Mouse (Mus musculus) central nervous system, embryonic 14 days (tissue): ENCODE data around the gene Pi4k2b. TPM values are rescaled to one million over a fixed set of nuclear protein-coding genes. Genes with fewer than 3 reads are reported as not detected.

ENCODE experiments used
- polyA plus RNA-seq: library from polyadenylated mRNA; depleted of rRNA; stranded (reverse); fragments of >200 nt; gene quantifications from 2 replicates; pipeline ENCODE4 v1.2.3, GENCODE M21; 2012; rRNA removed

Gene Pi4k2b
- polyA plus RNA-seq, result 10.7 and 11.9 TPM in 2 replicates

DNA sequence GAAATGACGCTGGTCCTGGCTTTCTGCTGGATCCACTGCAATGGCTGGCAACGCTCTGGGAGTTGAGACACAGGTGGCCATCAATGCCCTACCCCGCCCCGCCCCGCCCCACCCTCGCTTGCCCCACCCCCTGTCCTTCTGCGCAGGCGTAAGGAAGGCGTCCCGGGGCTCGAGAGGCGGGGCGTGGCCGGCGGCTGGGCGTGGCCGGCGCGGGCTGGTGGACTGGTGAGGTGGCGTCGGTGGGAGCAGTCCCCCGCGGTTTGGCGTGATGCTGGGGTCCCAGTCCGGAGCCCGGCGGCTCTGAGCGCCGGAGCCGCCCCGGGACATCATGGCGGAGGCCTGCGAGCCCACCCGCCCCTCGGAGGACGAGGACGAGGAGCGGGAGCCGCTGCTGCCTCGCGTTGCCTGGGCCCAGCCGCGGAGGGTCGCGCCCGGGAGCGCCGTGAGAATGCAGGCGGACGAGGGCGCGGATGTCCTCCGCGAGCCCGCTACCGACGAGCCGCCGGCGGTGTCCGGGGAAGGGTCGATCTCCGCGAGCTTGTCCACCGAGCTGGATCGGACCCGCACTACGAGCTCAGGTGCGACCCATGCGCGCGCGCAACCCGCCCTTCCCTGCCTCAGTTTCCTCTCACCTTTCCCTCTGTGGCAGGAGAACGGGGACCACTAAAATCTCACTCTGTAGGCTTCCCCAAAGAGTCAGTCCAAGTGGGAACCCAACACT is at the start of gene Pi4k2b:
Gene Pi4k2b (plus strand): TSS at position 184 of the 721 bp plus-strand sequence.

DNA sequence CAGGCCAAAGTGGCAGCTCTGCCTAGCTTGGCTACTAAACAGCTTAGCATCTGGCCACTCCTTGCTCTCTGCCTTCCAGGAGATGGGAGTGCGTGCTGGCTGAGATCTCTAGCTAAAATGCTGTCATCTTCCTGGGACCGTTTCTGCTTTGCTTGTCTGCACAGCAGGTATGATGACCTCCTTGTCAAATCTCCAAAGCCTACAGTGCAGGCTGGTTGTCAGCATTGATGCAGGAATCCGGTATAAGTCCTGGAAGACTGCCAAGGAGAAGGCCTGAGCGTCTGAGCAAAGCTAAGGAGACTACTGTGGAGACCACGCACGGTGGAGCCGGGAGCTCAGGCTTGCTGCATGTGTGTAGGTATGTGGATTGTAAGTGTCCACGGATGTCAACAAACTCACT is 33.9 kb downstream of the Pi4k2b start, which contains the start of gene Zcchc4:
Gene Zcchc4 (plus strand): TSS at position 173 of the 400 bp plus-strand sequence.

Other genes starting within 250 kb of the Pi4k2b start
- gene Lgi2, start 175.1 kb upstream of the Pi4k2b start, polyA plus RNA-seq, result 4.5 and 6.5 TPM in 2 replicates
- gene Sepsecs, start 71.9 kb upstream of the Pi4k2b start, polyA plus RNA-seq, result 10.3 and 11.4 TPM in 2 replicates
- gene Zcchc4, start 33.8 kb downstream of the Pi4k2b start, polyA plus RNA-seq, result 18.6 and 18.9 TPM in 2 replicates
- gene Anapc4, start 92.4 kb downstream of the Pi4k2b start, polyA plus RNA-seq, result 190 and 193 TPM in 2 replicates